Mouse (Mus musculus) liver, postnatal 0 days (tissue): ENCODE data around the gene Lrrc8c.

Experiments used
- CTCF ChIP-seq: sonication (generic); IDR thresholded peaks from 2 replicates; pipeline ENCODE4 v1.5.1; 2016; ENCODE audit warnings: antibody characterized with exemption, low read depth
- EP300 ChIP-seq: IDR thresholded peaks from 2 replicates; pipeline ENCODE4 v1.6.1; 2016; ENCODE audit warnings: antibody characterized with exemption, low read depth, mild to moderate bottlenecking

DNA sequence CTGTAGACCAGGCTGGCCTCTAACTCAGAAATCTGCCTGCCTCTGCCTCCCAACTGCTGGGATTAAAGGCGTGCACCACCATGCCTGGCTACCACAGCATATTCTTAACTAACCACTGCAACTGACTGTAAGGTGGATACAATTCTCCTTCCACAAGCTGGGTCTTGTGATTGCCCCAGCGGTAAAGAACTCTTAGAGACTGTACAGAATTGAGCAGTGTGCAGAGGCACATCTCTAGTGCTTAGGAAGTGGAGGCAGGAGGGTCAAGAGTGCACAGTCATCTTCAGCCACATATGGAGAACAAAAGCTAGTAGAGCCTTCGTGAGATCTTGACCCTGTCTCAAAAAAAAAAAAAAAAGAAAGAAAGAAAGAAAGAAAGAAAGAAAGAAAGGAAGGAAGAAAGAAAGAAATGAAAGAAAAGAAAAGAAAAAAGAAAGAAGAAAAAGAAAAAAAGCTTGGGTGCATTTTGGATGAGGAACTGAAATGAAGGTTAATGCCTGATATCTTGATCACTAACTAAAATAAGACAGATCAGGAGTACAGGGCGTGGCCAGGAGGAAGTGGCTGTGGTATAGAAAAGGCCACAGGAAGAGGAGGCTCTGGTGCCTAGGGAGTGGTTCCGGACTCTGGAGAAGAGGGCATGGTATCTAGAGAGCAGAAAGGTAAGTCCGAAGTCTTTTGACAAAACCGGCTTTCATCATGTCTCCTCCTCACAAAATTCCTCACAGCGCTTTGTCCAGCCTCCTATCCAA, 131.7 kb downstream of the Lrrc8c start:
- TF ChIP-seq CTCF: no peak
- TF ChIP-seq EP300: no peak
